9 mouse cellular contexts compared by ENCODE assay signal in genomic region chr10:70563636-70564035, GRCm38 (mm10).
DNase-seq lines count a peak whose midpoint lies in the region; ATAC-seq and TF ChIP-seq lines count a peak whose summit lies in the region.
"Had no signal": no experiment of that assay in that cellular context is flagged by ENCODE, and none has a peak within 500 bp of the region (broad histone marks: within the 10 kb centered on the region; RNA-seq: fewer than 3 reads in every experiment).

No protein-coding gene starts in this region.

- H3K4me3 ChIP-seq in heart, postnatal 0 days (ENCODE audit: low read depth, low read length), result no peak overlapping the region
- H3K4me3 ChIP-seq in heart, embryonic 12.5 days, result no peak overlapping the region
- no peak overlapping the region for H3K4me3 ChIP-seq in neural tube, embryonic 13.5 days
- H3K4me3 ChIP-seq: limb, embryonic 13.5 days had no signal

- peak; percentile 53 for DNase-seq in heart, postnatal 0 days (ENCODE audit: low spot score)
- no peak for DNase-seq in Patski (ENCODE audit: low read depth, low spot score)
- peak; percentile 6 for DNase-seq in heart, postnatal 25 days (ENCODE audit: low spot score)
- peak; percentile 46 to 75 for DNase-seq in left cerebral cortex, adult 8-10 months (ENCODE audit: low spot score in 2 of 2)
- DNase-seq in yolk sac, embryonic 10.5 days (ENCODE audit: low spot score), result peak; percentile 34

- no peak overlapping the region for H3K4me2 ChIP-seq in heart, postnatal 0 days (ENCODE audit: low read depth, low read length)
- H3K4me2 ChIP-seq in heart, embryonic 12.5 days, result no peak overlapping the region
- H3K4me2 ChIP-seq in neural tube, embryonic 13.5 days, result no peak overlapping the region
- H3K4me2 ChIP-seq: limb, embryonic 13.5 days had no signal

- no peaks in the 10 kb centered on the region for H3K36me3 ChIP-seq in heart, postnatal 0 days (replicated peaks; ENCODE audit: control insufficient read depth, insufficient read depth, low read length)
- H3K36me3 ChIP-seq in heart, embryonic 12.5 days, result no peaks in the 10 kb centered on the region
- H3K36me3 ChIP-seq in neural tube, embryonic 13.5 days, result peaks cover 54% of the 10 kb centered on the region

- CTCF ChIA-PET in Patski (lab: Charles Lee), result interaction anchor here (1.1 to 6.1 kb wide), 8 partner anchors 10 to 251 kb away, joined by 3 to 39 read pairs (median 5); no protein-coding TSS in a partner anchor

- WGBS in heart, postnatal 0 days, result 19% methylated on average over 3 of the region's 3 CpGs
- WGBS in heart, embryonic 12.5 days, result 25% methylated on average over 3 of the region's 3 CpGs
- 31% methylated on average over 3 of the region's 3 CpGs for WGBS in neural tube, embryonic 13.5 days

- intact Hi-C loops in heart, postnatal 25 days (cut with DNase I), result loop anchor here (2.0 kb wide), 1 partner anchor 195 kb away; no protein-coding TSS in a partner anchor

- TF ChIP-seq CTCF in heart, postnatal 0 days (IDR thresholded peaks at IDR 0.05; ENCODE audit: low read depth), result peak; percentile 81
- TF ChIP-seq CTCF in Patski (IDR thresholded peaks at IDR 0.05), result peak; percentile 94

- no peak overlapping the region for H3K9ac ChIP-seq in heart, postnatal 0 days (replicated peaks; ENCODE audit: low read depth, low read length)
- H3K9ac ChIP-seq in heart, embryonic 12.5 days, result no peak overlapping the region
- H3K9ac ChIP-seq in neural tube, embryonic 13.5 days, result no peak overlapping the region
- H3K9ac ChIP-seq: limb, embryonic 13.5 days had no signal

- H3K9me3 ChIP-seq in heart, postnatal 0 days (replicated peaks; ENCODE audit: control insufficient read depth, low read length), result no peaks in the 10 kb centered on the region
- H3K9me3 ChIP-seq in heart, embryonic 12.5 days (replicated peaks), result no peaks in the 10 kb centered on the region
- H3K9me3 ChIP-seq in neural tube, embryonic 13.5 days, result no peaks in the 10 kb centered on the region
- H3K9me3 ChIP-seq: limb, embryonic 13.5 days had no signal

- H3K27me3 ChIP-seq in heart, postnatal 0 days (ENCODE audit: control insufficient read depth, insufficient read depth, low read length), result no peaks in the 10 kb centered on the region
- H3K27me3 ChIP-seq in heart, embryonic 12.5 days (replicated peaks), result no peaks in the 10 kb centered on the region
- H3K27me3 ChIP-seq in Patski, result no peaks in the 10 kb centered on the region
- no peaks in the 10 kb centered on the region for H3K27me3 ChIP-seq in neural tube, embryonic 13.5 days
- H3K27me3 ChIP-seq: limb, embryonic 13.5 days had no signal

- TF ChIP-seq EP300 in heart, postnatal 0 days (IDR thresholded peaks at IDR 0.05; ENCODE audit: low read depth), result no peak

- H3K27ac ChIP-seq in heart, postnatal 0 days (ENCODE audit: low read depth), result no peak overlapping the region
- no peak overlapping the region for H3K27ac ChIP-seq in heart, embryonic 12.5 days (ENCODE audit: poor library complexity, severe bottlenecking)
- no peak overlapping the region for H3K27ac ChIP-seq in neural tube, embryonic 13.5 days (replicated peaks)
- H3K27ac ChIP-seq: limb, embryonic 13.5 days had no signal

- no peak for ATAC-seq in heart, postnatal 0 days (ENCODE audit: insufficient read depth, low read depth)
- ATAC-seq in heart, embryonic 12.5 days (ENCODE audit: insufficient number of reproducible peaks, low FRiP score), result no peak
- no peak for ATAC-seq in Patski
- peak; percentile 56; the same call in 1 of the 2 replicates for ATAC-seq in common myeloid progenitor, adult 5-6 weeks (replicated peaks; ENCODE audit: low read depth, poor library complexity, severe bottlenecking)
- peak; percentile 32; the same call in 1 of the 2 replicates for ATAC-seq in neural tube, embryonic 13.5 days (ENCODE audit: low read depth)

- no peaks in the 10 kb centered on the region for H3K4me1 ChIP-seq in heart, postnatal 0 days (ENCODE audit: control insufficient read depth, insufficient read depth)
- H3K4me1 ChIP-seq in heart, embryonic 12.5 days (replicated peaks), result no peaks in the 10 kb centered on the region
- no peaks in the 10 kb centered on the region; the same call in 1 of the 2 replicates for H3K4me1 ChIP-seq in neural tube, embryonic 13.5 days (replicated peaks)
- H3K4me1 ChIP-seq: limb, embryonic 13.5 days had no signal

- POLR2A ChIA-PET in Patski (lab: Charles Lee), result no interaction called here

- in situ Hi-C loops in Patski (cut with MboI; ENCODE audit: low pct_unique_long_range_greater_than_20kb), result loop anchor here (10.0 kb wide), 1 partner anchor 369 kb away; no protein-coding TSS in a partner anchor

Comparison
In these comparisons a context has a peak if more than half of its experiments do, and no peak if none do; other contexts are left out.
1. ATAC-seq: peak in common myeloid progenitor, adult 5-6 weeks (single experiment) and neural tube, embryonic 13.5 days (single experiment); none in heart, postnatal 0 days (single experiment), heart, embryonic 12.5 days (single experiment) and Patski (single experiment).